Mouse (Mus musculus): ENCODE results near the gene Ssxb6. TPM values are rescaled to one million over a fixed set of nuclear protein-coding genes. Genes with fewer than 3 reads are reported as not detected.
"Not testable (repeated sequence)": the region's sequence is repeated elsewhere in the genome, so short reads cannot be mapped to it uniquely, and the experiment has no call there.

Ssxb6 gene
- total RNA-seq (2014; rRNA removed; ENCODE audit: low replicate concordance), result not detected in 2 replicates
- not detected in 2 replicates for polyA plus RNA-seq (2015; fragmentation: Nextera tagmentation; extraction: Ambion mirVana)

DNA sequence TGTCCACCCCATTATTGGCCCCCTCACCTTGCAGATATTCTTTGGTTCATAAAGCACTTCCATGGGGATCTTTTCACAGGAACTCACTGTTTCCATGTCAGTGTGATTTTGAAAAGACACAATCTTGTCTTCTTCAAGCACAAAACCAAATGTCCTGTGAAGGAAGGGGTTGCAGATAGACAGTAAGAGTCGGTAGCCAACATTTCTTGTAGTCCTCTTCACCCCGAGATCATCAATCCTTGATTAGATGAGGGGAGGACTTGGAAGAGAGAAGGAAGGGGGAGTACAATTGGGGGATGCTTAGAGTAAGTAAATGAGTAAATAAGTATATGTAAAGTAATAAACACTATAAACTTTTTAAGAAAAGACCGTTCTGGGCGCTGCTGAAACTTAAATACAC lies at the start of gene Ssxb6:
Gene Ssxb6 (minus strand): TSS at position 101 of the 400 bp plus-strand sequence.
- not testable (repeated sequence) for H3K36me3 ChIP-seq (replicated peaks; ENCODE audit: control insufficient read depth, insufficient read depth, low read length); H3K4me1 ChIP-seq (ENCODE audit: control insufficient read depth, insufficient read depth); H3K4me2 ChIP-seq (ENCODE audit: low read depth, low read length); H3K9me3 ChIP-seq (replicated peaks; ENCODE audit: control insufficient read depth, low read length); H3K9ac ChIP-seq (replicated peaks; ENCODE audit: low read depth, low read length); H3K4me3 ChIP-seq (ENCODE audit: low read depth, low read length); H3K27me3 ChIP-seq (ENCODE audit: control insufficient read depth, insufficient read depth, low read length); DNase-seq (ENCODE audit: low spot score); H3K27ac ChIP-seq (ENCODE audit: low read depth); ATAC-seq (ENCODE audit: insufficient read depth, low read depth)
- WGBS, result 39% methylated on average over 4 of the region's 4 CpGs

DNA sequence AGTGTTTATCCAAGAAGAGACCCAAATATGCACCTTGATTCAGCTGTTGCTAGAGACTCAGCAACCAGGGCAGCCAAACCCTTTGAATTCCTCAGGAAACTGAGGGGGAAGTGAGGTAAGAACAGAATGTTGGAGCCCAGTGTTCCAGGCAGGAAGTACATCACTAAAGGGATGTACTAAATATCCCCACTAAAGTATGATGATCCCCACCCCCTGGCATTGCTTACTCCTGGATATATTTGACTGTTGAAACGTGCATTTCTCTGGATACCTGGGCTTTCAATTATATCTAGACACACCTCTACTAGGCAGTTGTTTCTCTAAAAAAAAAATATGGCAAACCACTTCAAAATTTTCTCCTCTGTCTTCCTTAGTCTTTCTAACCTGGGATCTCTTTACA lies 43.7 kb upstream of the Ssxb6 start, which contains the start of gene Ssxb3:
Gene Ssxb3 (minus strand): TSS at position 101 of the 400 bp plus-strand sequence.
- not testable (repeated sequence) for H3K27ac ChIP-seq (ENCODE audit: low read depth); H3K36me3 ChIP-seq (replicated peaks; ENCODE audit: control insufficient read depth, insufficient read depth, low read length); H3K4me3 ChIP-seq (ENCODE audit: low read depth, low read length); DNase-seq (ENCODE audit: low spot score); H3K27me3 ChIP-seq (ENCODE audit: control insufficient read depth, insufficient read depth, low read length); ATAC-seq (ENCODE audit: insufficient read depth, low read depth); H3K4me2 ChIP-seq (ENCODE audit: low read depth, low read length); H3K4me1 ChIP-seq (ENCODE audit: control insufficient read depth, insufficient read depth); H3K9me3 ChIP-seq (replicated peaks; ENCODE audit: control insufficient read depth, low read length); H3K9ac ChIP-seq (replicated peaks; ENCODE audit: low read depth, low read length)
- 25% methylated on average over 1 of the region's 1 CpGs for WGBS

DNA sequence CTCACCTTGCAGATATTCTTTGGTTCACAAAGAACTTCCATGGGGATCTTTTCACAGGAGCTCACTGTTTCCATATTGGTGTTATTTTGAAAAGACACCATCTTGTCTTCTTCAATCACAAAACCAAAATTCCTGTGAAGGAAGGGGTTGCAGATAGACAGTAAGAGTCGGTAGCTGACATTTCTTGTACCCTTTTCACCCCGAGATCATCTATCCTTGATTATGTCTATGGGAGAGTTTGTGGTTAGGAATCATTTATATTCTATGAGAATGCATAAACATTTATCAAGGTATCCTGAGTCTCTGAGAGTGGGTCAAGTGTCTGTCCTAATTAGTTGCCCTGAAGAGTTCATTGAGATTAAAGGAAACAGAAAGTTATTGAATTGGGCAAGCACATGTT lies 23.2 kb downstream of the Ssxb6 start, which contains the start of gene Gm14459:
Gene Gm14459 (minus strand): TSS at position 101 of the 400 bp plus-strand sequence.
- Histone ChIP-seq H3K4me1 (ENCODE audit: control insufficient read depth, insufficient read depth) (no peaks in the 10 kb centered on the region), H3K27ac (ENCODE audit: low read depth) (no peak within 1 kb of the TSS), H3K36me3 (replicated peaks; ENCODE audit: control insufficient read depth, insufficient read depth, low read length) (no peaks in the 10 kb centered on the region), H3K9ac (replicated peaks; ENCODE audit: low read depth, low read length) (no peak within 1 kb of the TSS), H3K9me3 (replicated peaks; ENCODE audit: control insufficient read depth, low read length) (no peaks in the 10 kb centered on the region), H3K27me3 (ENCODE audit: control insufficient read depth, insufficient read depth, low read length) (no peaks in the 10 kb centered on the region), H3K4me2 (ENCODE audit: low read depth, low read length) (no peak within 1 kb of the TSS), H3K4me3 (ENCODE audit: low read depth, low read length) (no peak within 1 kb of the TSS)
- no peak for TF ChIP-seq CTCF (IDR thresholded peaks at IDR 0.05; ENCODE audit: low read depth)
- 61% methylated on average over 2 of the region's 2 CpGs for WGBS
- ATAC-seq (ENCODE audit: insufficient read depth, low read depth) (no peak), DNase-seq (ENCODE audit: low spot score) (no peak)

Other genes starting within 250 kb of the Ssxb6 start
- not detected in 2 replicates for gene Ssxb10, start 220.8 kb downstream of the Ssxb6 start, total RNA-seq (2014; rRNA removed; ENCODE audit: low replicate concordance)
- not detected in 2 replicates for gene Ssxb10, start 220.8 kb downstream of the Ssxb6 start, polyA plus RNA-seq (2015; fragmentation: Nextera tagmentation; extraction: Ambion mirVana)
- gene Ssxb9, start 181.3 kb downstream of the Ssxb6 start, total RNA-seq (2014; rRNA removed; ENCODE audit: low replicate concordance), result not detected in 2 replicates
- gene Ssxb9, start 181.3 kb downstream of the Ssxb6 start, polyA plus RNA-seq (2015; fragmentation: Nextera tagmentation; extraction: Ambion mirVana), result not detected in 2 replicates
- not detected in 2 replicates for gene Ssxb1, start 134.9 kb downstream of the Ssxb6 start, total RNA-seq (2014; rRNA removed; ENCODE audit: low replicate concordance)
- gene Ssxb1, start 134.9 kb downstream of the Ssxb6 start, polyA plus RNA-seq (2015; fragmentation: Nextera tagmentation; extraction: Ambion mirVana), result not detected in 2 replicates
- not detected in 2 replicates for gene Ssxb2, start 86.5 kb downstream of the Ssxb6 start, total RNA-seq (2014; rRNA removed; ENCODE audit: low replicate concordance)
- gene Ssxb2, start 86.5 kb downstream of the Ssxb6 start, polyA plus RNA-seq (2015; fragmentation: Nextera tagmentation; extraction: Ambion mirVana), result not detected in 2 replicates
- gene Gm14459, start 23.3 kb downstream of the Ssxb6 start, total RNA-seq (2014; rRNA removed; ENCODE audit: low replicate concordance), result not detected in 2 replicates
- gene Gm14459, start 23.3 kb downstream of the Ssxb6 start, polyA plus RNA-seq (2015; fragmentation: Nextera tagmentation; extraction: Ambion mirVana), result not detected in 2 replicates
- not detected in 2 replicates for gene Ssxb3, start 43.6 kb upstream of the Ssxb6 start, total RNA-seq (2014; rRNA removed; ENCODE audit: low replicate concordance)
- gene Ssxb3, start 43.6 kb upstream of the Ssxb6 start, polyA plus RNA-seq (2015; fragmentation: Nextera tagmentation; extraction: Ambion mirVana), result not detected in 2 replicates
- not detected in 2 replicates for gene Ssxb8, start 142.6 kb upstream of the Ssxb6 start, total RNA-seq (2014; rRNA removed; ENCODE audit: low replicate concordance)
- gene Ssxb8, start 142.6 kb upstream of the Ssxb6 start, polyA plus RNA-seq (2015; fragmentation: Nextera tagmentation; extraction: Ambion mirVana), result not detected in 2 replicates
- not detected in 2 replicates for gene Ssx9, start 200.2 kb upstream of the Ssxb6 start, total RNA-seq (2014; rRNA removed; ENCODE audit: low replicate concordance)
- gene Ssx9, start 200.2 kb upstream of the Ssxb6 start, polyA plus RNA-seq (2015; fragmentation: Nextera tagmentation; extraction: Ambion mirVana), result not detected in 2 replicates